Comparison of ENCODE assay signal across 13 mouse cellular contexts in the genomic region with DNA sequence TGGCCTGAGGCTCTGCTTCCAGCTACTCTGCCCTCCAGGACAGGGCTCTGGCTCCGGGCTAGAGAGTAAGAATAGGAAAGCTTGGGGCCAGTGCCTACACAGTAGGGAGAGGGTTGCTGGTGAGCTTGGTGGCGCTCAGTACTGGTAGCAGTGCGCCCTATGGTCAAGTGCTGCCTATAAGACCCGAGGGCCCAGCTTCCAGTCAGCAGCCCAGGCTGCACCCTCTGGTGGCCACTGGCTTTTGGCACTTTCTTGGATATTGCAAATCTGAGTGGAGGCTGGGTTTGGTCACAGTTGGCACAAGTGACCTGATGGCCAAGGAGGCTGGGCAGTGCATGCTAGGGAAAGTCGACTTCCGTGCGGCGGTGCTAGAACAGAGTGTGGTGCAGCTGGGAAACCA. TPM values are rescaled to one million over a fixed set of nuclear protein-coding genes. Genes with fewer than 3 reads are reported as not detected.
DNase-seq lines count a peak whose midpoint lies in the region; ATAC-seq and TF ChIP-seq lines count a peak whose summit lies in the region.
"Had no signal": no experiment of that assay in that cellular context is flagged by ENCODE, and none has a peak within 500 bp of the region (broad histone marks: within the 10 kb centered on the region; RNA-seq: fewer than 3 reads in every experiment).

No protein-coding gene starts in this region.

- no peak for ATAC-seq in embryonic facial prominence, embryonic 13.5 days (ENCODE audit: insufficient number of reproducible peaks, insufficient read depth, low FRiP score, low TSS enrichment, low read depth)
- ATAC-seq in lung, embryonic 14.5 days (ENCODE audit: insufficient read depth) = no peak
- ATAC-seq in stomach, postnatal 0 days (ENCODE audit: low FRiP score, low TSS enrichment) = peak; percentile 28; the same call in 1 of the 2 replicates
- ATAC-seq in inflammation-experienced regulatory T-cells, adult 6 months = no peak
- ATAC-seq: forebrain, embryonic 13.5 days; intestine, embryonic 16.5 days had no signal

- TF ChIP-seq EP300 in stomach, postnatal 0 days (optimal IDR thresholded peaks at IDR 0.05) = no peak

- H3K4me3 ChIP-seq in embryonic facial prominence, embryonic 13.5 days = no peak overlapping the region
- H3K4me3 ChIP-seq in embryonic facial prominence, embryonic 10.5 days = no peak overlapping the region
- no peak overlapping the region for H3K4me3 ChIP-seq in lung, embryonic 14.5 days (ENCODE audit: low read depth, low read length)
- no peak overlapping the region for H3K4me3 ChIP-seq in stomach, postnatal 0 days (ENCODE audit: low read depth, low read length)
- H3K4me3 ChIP-seq: forebrain, embryonic 13.5 days; limb, embryonic 10.5 days had no signal

- WGBS in embryonic facial prominence, embryonic 13.5 days = 92% methylated on average over 8 of the region's 8 CpGs
- WGBS in embryonic facial prominence, embryonic 10.5 days = 90% methylated on average over 8 of the region's 8 CpGs
- WGBS in lung, embryonic 14.5 days = 87% methylated on average over 8 of the region's 8 CpGs
- WGBS in stomach, postnatal 0 days = 88% methylated on average over 8 of the region's 8 CpGs

- peaks cover 13% of the 10 kb centered on the region for H3K4me1 ChIP-seq in embryonic facial prominence, embryonic 13.5 days
- no peaks in the 10 kb centered on the region for H3K4me1 ChIP-seq in embryonic facial prominence, embryonic 10.5 days
- no peaks in the 10 kb centered on the region for H3K4me1 ChIP-seq in lung, embryonic 14.5 days (ENCODE audit: insufficient read depth)
- no peaks in the 10 kb centered on the region for H3K4me1 ChIP-seq in stomach, postnatal 0 days (replicated peaks; ENCODE audit: control insufficient read depth, insufficient read depth)
- H3K4me1 ChIP-seq: forebrain, embryonic 13.5 days; limb, embryonic 10.5 days had no signal

- no peak overlapping the region for H3K27ac ChIP-seq in embryonic facial prominence, embryonic 13.5 days
- H3K27ac ChIP-seq in embryonic facial prominence, embryonic 10.5 days (replicated peaks) = no peak overlapping the region
- H3K27ac ChIP-seq in lung, embryonic 14.5 days (ENCODE audit: low read depth) = no peak overlapping the region
- H3K27ac ChIP-seq in stomach, postnatal 0 days (replicated peaks) = no peak overlapping the region
- H3K27ac ChIP-seq: forebrain, embryonic 13.5 days; limb, embryonic 10.5 days; macrophage had no signal

- peak overlapping the region; percentile 28; the same call in 1 of the 2 replicates for H3K9ac ChIP-seq in embryonic facial prominence, embryonic 13.5 days
- H3K9ac ChIP-seq in lung, embryonic 14.5 days = no peak overlapping the region
- no peak overlapping the region for H3K9ac ChIP-seq in stomach, postnatal 0 days (ENCODE audit: low read length)
- H3K9ac ChIP-seq: forebrain, embryonic 13.5 days had no signal

- no peaks in the 10 kb centered on the region for H3K9me3 ChIP-seq in embryonic facial prominence, embryonic 13.5 days
- H3K9me3 ChIP-seq in embryonic facial prominence, embryonic 10.5 days = no peaks in the 10 kb centered on the region
- no peaks in the 10 kb centered on the region for H3K9me3 ChIP-seq in lung, embryonic 14.5 days (ENCODE audit: low read depth, low read length)
- no peaks in the 10 kb centered on the region for H3K9me3 ChIP-seq in stomach, postnatal 0 days (ENCODE audit: control insufficient read depth, low read length)
- H3K9me3 ChIP-seq: forebrain, embryonic 13.5 days; limb, embryonic 10.5 days had no signal

- H3K36me3 ChIP-seq in embryonic facial prominence, embryonic 13.5 days = peaks cover 69% of the 10 kb centered on the region
- peaks cover 90% of the 10 kb centered on the region for H3K36me3 ChIP-seq in embryonic facial prominence, embryonic 10.5 days (replicated peaks)
- H3K36me3 ChIP-seq in lung, embryonic 14.5 days (ENCODE audit: insufficient read depth) = peaks cover 81% of the 10 kb centered on the region
- H3K36me3 ChIP-seq in stomach, postnatal 0 days (ENCODE audit: control insufficient read depth, insufficient read depth, low read length) = peaks cover 14% of the 10 kb centered on the region

- TF ChIP-seq CTCF in lung, embryonic 14.5 days (IDR thresholded peaks at IDR 0.05; ENCODE audit: low read depth) = peak; percentile 14; the same call in 1 of the 2 replicates
- peak; percentile 50 for TF ChIP-seq CTCF in stomach, postnatal 0 days (IDR thresholded peaks at IDR 0.05; ENCODE audit: low read depth)

- H3K4me2 ChIP-seq in embryonic facial prominence, embryonic 13.5 days = no peak overlapping the region
- H3K4me2 ChIP-seq in lung, embryonic 14.5 days = no peak overlapping the region
- H3K4me2 ChIP-seq in stomach, postnatal 0 days (replicated peaks; ENCODE audit: low read depth) = no peak overlapping the region
- H3K4me2 ChIP-seq: forebrain, embryonic 13.5 days had no signal

- no peaks in the 10 kb centered on the region for H3K27me3 ChIP-seq in embryonic facial prominence, embryonic 13.5 days
- H3K27me3 ChIP-seq in embryonic facial prominence, embryonic 10.5 days (replicated peaks; ENCODE audit: low read depth, poor library complexity, severe bottlenecking) = no peaks in the 10 kb centered on the region
- H3K27me3 ChIP-seq in lung, embryonic 14.5 days (ENCODE audit: insufficient read depth, low read length) = no peaks in the 10 kb centered on the region
- H3K27me3 ChIP-seq in stomach, postnatal 0 days (ENCODE audit: control insufficient read depth, insufficient read depth, low read length) = no peaks in the 10 kb centered on the region
- H3K27me3 ChIP-seq: forebrain, embryonic 13.5 days had no signal

- DNase-seq in embryonic facial prominence, embryonic 10.5 days (ENCODE audit: low spot score) = no peak
- DNase-seq in lung, embryonic 14.5 days = no peak
- no peak for DNase-seq in lung, postnatal 25 days (ENCODE audit: low spot score)
- peak; percentile 59 to 61 for DNase-seq in cerebellum, postnatal 10 days
- DNase-seq in stomach, postnatal 0 days (ENCODE audit: low spot score) = no peak
- DNase-seq in thymus, adult 18-20 months = no peak
- DNase-seq: gastrocnemius, postnatal 36 days had no signal

RNA-seq across cellular contexts. Expression of a gene that starts 29.1 kb away (rescaled TPM):
- 21.7 and 22.5 TPM in 2 replicates for polyA plus RNA-seq in embryonic facial prominence, embryonic 13.5 days (2015; fragmentation: Nextera tagmentation; extraction: Ambion mirVana)
- polyA plus RNA-seq in embryonic facial prominence, embryonic 10.5 days (2016; fragmentation: Nextera tagmentation; extraction: Ambion mirVana) = 24.3 and 25.9 TPM in 2 replicates
- polyA plus RNA-seq in lung, embryonic 14.5 days (2014; fragmentation: Nextera tagmentation; extraction: Ambion mirVana) = 22.5 and 23.6 TPM in 2 replicates
- polyA plus RNA-seq in stomach, postnatal 0 days (2015; fragmentation: Nextera tagmentation; extraction: Ambion mirVana) = 10.4 and 11.8 TPM in 2 replicates
- 10 to 100 TPM; 28.6 to 62.5 (median 41.6) TPM for polyA plus RNA-seq in inflammation-experienced regulatory T-cells, adult 6 months (2017; shearing (Covaris generic))

RNA-seq across cellular contexts. Expression of a gene that starts 41.8 kb away (rescaled TPM):
- 88.4 and 91.9 TPM in 2 replicates for polyA plus RNA-seq in embryonic facial prominence, embryonic 13.5 days (2015; fragmentation: Nextera tagmentation; extraction: Ambion mirVana)
- 133 and 142 TPM in 2 replicates for polyA plus RNA-seq in embryonic facial prominence, embryonic 10.5 days (2016; fragmentation: Nextera tagmentation; extraction: Ambion mirVana)
- polyA plus RNA-seq in lung, embryonic 14.5 days (2014; fragmentation: Nextera tagmentation; extraction: Ambion mirVana) = 94.7 and 98.7 TPM in 2 replicates
- 44.6 and 47.6 TPM in 2 replicates for polyA plus RNA-seq in stomach, postnatal 0 days (2015; fragmentation: Nextera tagmentation; extraction: Ambion mirVana)
- 100 to 1,000 TPM; 145 to 194 (median 193) TPM for polyA plus RNA-seq in inflammation-experienced regulatory T-cells, adult 6 months (2017; shearing (Covaris generic))

RNA-seq across cellular contexts. Expression of a gene that starts 42.0 kb away (rescaled TPM):
- polyA plus RNA-seq in embryonic facial prominence, embryonic 13.5 days (2015; fragmentation: Nextera tagmentation; extraction: Ambion mirVana) = 15.4 TPM in 2 replicates
- polyA plus RNA-seq in embryonic facial prominence, embryonic 10.5 days (2016; fragmentation: Nextera tagmentation; extraction: Ambion mirVana) = 19.6 TPM in 2 replicates
- polyA plus RNA-seq in lung, embryonic 14.5 days (2014; fragmentation: Nextera tagmentation; extraction: Ambion mirVana) = 15.6 and 16.4 TPM in 2 replicates
- polyA plus RNA-seq in stomach, postnatal 0 days (2015; fragmentation: Nextera tagmentation; extraction: Ambion mirVana) = 9.4 and 11.3 TPM in 2 replicates
- 10 to 100 TPM in 2 of 3 experiments, 1 to 10 TPM in 1; 9.6 to 16.5 (median 12.2) TPM for polyA plus RNA-seq in inflammation-experienced regulatory T-cells, adult 6 months (2017; shearing (Covaris generic))

Comparison
In these comparisons a context has a peak if more than half of its experiments do, and no peak if none do; other contexts are left out.
1. DNase-seq: peak in cerebellum, postnatal 10 days (2 of 2); none in embryonic facial prominence, embryonic 10.5 days (single experiment), lung, embryonic 14.5 days (single experiment), lung, postnatal 25 days (single experiment), stomach, postnatal 0 days (single experiment) and thymus, adult 18-20 months (0 of 2).